Mouse (Mus musculus): ENCODE data around the gene Psmc2.

Psmc2 gene

DNA sequence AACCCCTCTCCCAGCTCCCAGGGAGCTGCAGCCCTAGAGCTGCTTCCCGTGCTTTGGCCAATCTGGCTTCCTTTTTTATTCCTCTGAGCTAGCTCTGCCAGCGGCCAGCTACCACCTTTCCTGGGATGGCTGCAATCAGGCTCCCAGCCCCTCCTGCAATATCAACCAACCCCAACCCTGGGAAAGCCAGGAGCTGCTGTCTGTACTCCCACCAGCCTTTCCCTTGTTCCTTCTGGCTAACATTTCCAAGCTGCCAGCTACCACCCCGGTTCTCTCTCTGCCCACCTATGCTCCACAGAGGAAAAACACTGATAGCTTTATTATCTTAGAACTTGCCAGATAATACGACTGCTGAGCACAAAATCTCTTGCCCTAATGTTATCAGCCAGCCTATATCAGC is 19.8 kb downstream of the Psmc2 start:
- DNase-seq (ENCODE audit: low spot score in 2 of 2) = no peak

DNA sequence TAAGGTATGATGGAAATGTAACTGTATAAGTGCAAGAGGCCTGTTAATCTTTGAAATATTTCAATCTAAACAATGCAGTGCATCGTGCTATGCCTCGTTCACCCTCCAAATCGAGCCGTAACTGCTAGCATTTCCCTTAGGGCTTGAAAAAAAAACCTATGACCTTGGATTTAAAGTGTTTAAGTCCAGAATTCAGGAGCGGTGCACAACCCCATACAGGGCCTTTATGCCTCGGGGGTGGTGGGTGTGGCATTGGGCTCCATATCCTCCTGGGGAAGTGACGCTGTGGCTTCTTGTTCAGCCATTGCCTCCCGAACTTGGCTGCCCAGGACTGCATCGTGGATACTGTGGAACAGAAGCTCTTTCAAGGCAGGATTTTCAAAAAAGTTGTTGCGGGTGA is 25.8 kb downstream of the Psmc2 start:
- DNase-seq (ENCODE audit: low spot score in 2 of 2) = no peak

DNA sequence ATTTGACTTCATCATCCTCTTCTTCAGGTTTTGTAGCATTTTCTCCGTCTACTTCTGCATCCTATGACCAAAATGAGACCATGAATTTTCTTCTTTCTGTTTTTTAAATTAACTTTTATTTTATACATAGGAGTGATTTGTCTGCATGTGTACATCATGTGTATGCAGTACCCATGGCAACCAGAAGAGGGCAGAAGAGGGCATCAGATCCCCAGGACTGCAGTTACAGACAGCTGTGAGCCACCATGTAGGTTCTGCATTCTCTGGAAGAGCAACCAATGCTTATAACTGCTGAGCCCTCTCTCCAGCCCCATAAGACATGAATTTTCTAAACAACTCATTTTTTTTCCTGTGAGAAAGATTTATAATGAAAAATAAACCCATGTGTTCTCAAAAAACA is 28.9 kb downstream of the Psmc2 start:
- peak in 1 of 2 experiments; percentile 23 for DNase-seq (ENCODE audit: low spot score in 2 of 2)

DNA sequence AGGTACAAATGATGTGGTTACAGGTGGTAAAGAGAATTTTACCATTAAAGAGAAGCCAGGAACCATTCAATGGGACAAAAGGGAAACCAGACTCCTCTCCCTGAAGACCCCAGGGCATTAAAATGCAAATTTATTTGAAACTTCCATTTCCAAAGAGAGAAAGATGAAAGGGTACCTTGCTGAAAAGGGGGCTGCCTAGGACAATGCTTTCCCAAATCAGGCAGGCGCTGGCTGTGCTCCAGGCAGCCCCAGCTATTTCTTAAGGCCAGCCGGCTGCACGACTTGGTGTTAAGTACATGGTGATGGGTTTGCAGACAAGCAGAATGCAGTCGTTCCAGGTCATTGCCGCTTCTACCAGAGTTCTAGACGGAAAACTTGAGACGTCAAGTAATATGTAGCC is 41.3 kb downstream of the Psmc2 start:
- DNase-seq (ENCODE audit: low spot score in 2 of 2) = no peak

DNA sequence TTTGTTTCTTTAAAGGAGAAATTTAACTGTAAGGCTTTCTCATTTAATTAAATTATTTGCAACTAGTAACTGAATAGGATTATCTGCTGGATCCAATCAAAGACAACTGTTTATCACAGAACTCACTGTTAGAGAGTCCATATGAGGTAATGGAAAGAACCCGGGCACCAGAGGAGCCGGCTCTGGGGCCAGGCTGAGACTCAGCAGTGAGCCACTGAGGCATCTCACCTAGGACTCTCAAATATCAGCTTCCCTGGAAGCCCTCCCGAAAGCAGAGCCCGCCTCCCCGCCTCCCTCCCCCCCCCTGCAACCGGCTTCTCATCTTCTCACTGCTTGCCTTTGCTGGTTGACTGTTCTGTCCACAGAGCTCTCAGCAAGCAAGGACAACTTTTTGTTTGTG is 42.6 kb downstream of the Psmc2 start:
- no peak for DNase-seq (ENCODE audit: low spot score in 2 of 2)

DNA sequence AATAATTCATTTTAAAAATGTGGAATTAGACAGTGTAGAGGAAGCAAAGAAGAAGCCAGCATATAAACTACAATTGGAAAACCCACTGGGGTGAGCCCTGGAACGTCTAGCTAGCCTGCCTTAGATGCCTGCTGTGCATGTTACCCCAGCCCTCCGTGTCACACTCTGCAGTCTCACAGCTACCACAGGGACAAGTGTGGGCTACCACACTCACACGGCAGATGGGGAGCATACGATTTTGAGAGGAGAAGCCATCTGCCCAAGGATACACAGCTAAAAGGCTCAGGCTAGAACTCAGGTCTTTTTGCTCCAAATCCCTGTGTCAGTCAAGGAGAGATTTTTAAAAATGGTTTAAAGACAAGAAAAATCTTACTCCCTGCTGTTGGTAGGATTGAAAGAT is 43.8 kb downstream of the Psmc2 start:
- peak; percentile 7 to 39 for DNase-seq (ENCODE audit: low spot score in 2 of 2)

DNA sequence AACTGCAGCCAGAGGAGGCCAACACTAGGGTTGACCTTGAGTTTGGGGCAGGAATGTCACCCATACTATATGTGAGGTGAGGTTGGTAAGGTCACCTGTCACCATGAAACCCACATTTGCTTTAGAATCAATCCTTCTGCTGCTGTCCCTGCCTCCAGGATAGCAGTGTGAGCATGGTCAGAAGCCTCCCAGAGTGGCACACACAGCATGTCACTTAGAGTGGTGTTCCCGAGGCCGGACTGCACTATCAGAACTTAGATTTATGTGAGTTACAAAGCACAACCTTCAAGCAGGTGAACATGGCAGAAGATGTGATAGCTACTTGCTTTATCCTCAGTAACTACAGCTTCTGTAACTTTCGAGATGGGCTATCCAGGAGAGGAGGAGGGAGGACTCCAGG is 46.7 kb downstream of the Psmc2 start:
- no peak for DNase-seq (ENCODE audit: low spot score in 2 of 2)

DNA sequence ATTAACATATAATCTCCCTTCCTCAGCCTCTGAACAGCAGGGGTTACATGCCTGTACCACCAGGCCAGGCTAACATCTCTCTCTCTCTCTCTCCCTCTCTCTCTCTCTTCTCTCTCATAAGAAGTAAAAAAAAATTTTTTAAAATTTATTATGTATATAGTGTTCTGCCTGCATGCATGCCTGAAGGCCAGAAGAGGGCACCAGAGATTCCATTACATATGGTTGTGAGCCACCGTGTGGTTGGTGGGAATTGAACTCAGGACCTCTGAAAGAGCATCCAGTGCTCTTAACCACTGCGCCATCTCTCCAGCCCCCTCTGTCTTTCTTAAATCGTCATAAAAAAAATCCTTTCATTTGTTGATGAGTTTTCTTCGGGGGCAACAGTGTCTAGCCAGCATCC is 59.6 kb downstream of the Psmc2 start:
- DNase-seq (ENCODE audit: low spot score in 2 of 2) = no peak

DNA sequence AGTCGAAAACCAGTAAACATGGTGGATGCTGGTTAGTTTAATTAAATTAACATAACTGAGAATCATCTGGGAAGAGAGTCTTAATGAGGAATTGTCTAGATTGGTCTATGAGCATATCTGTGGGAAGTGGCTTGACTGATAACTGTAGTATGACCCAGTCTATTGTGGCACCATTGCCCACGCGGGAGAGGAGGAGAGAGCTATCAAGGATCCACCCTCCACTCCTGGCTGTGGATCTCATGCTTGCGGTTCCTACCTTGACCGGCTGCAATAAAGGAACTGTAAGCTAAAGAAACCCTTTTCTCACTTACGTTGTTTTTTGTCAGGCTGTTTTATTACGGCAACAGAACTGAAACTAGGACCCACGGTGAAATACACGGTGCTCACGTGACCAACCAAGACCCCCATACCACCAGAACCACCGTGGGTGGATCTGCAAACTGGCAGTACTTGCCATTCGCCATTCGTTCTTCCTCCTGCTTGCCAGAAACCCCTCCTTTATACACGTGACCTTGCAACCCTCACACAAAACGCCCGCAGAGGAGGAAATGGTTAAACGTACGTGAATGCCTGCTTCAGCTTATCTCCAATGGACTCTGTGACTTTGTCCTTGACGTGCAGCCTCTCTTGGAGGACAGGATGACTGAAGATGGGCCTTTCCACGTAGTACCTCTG is 61.7 kb downstream of the Psmc2 start:
- DNase-seq (ENCODE audit: low spot score in 2 of 2) = no peak

DNA sequence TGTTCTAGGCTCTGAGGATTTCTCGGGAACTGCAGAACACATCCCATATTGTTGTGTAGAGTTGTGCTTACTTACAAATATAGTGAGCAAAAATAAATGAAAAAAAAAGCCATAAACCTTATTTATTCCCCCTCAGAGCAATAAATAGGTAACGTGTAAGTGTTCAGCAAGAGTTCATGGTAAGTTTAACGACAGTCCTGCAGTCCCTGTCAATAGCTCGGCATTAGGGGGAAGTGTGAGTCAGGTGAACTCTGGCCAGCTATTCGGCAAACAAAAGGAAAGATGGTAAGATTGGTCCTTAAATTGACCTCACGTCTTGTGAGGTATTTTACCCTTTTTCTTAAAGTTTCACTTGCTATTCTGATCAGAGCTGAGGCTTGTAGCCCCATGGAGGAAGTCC is 62.4 kb downstream of the Psmc2 start:
- no peak for DNase-seq (ENCODE audit: low spot score in 2 of 2)

DNA sequence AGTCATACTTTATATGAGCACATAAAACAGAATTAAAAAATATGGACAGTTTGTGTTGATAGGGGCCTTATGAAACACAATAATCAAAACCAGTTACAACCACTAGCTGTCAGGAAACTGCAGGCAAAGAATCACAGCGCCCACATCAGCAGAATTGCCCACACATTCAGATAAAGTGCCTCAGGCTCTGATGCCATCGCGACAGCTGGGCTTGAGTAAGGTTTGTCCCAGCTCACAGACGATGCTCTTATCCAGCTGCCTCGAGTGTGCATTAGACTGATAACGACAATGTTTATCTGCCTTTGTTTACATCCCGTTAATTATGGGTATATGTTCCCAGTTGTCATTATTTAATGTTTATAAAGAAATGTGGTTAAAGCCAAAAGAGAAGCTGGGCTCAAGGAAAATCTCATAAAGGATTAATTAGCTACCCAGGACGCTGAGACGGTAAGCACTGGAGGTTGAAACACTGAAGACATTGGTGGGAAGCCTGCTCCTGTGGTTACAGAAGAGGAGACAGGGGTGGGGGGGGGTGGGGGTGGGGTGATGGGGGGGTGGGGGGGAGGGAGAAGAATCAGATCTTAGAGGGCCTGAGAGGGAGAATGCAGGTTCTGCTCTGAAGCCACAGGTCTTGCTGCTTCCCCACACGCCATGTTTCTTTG is 66.7 kb downstream of the Psmc2 start:
- DNase-seq (ENCODE audit: low spot score in 2 of 2) = peak in 1 of 2 experiments; percentile 8
